Mouse (Mus musculus): Measurements from ENCODE around the gene Ints1. TPM values are rescaled to one million over a fixed set of nuclear protein-coding genes. Genes with fewer than 3 reads are reported as not detected.
"Not testable (repeated sequence)": the region's sequence is repeated elsewhere in the genome, so short reads cannot be mapped to it uniquely, and the experiment has no call there.

Ints1 gene
- total and polyA plus RNA-seq, 3 experiments = 35.1 to 40.9 (median 40.2) TPM

- intact Hi-C loops (cut with DNase I) = loop anchor here (1.0 to 2.0 kb wide), 2 partner anchors 33 to 214 kb away; no protein-coding TSS in a partner anchor
- peak; percentile 52 to 82 for DNase-seq
- no peaks in the 10 kb centered on the region for H3K79me2 ChIP-seq (replicated peaks; ENCODE audit: control insufficient read depth, insufficient read depth, low read length)
- H3K27me3 ChIP-seq (ENCODE audit: control insufficient read depth, insufficient read depth, low read length) = no peaks in the 10 kb centered on the region
- no peak for TF ChIP-seq POLR2A (IDR thresholded peaks at IDR 0.05; ENCODE audit: insufficient read depth, low read depth, low read length)
- TF ChIP-seq EP300 (IDR thresholded peaks at IDR 0.05; ENCODE audit: insufficient read depth, low read depth, low read length) = 0 out of 2 replicates have a peak, but pooled peaks have one; percentile 53
- peak; percentile 97 for TF ChIP-seq CTCF (IDR thresholded peaks at IDR 0.05)
- H3K4me3 ChIP-seq = no peak overlapping the region
- no peak overlapping the region for H3K27ac ChIP-seq
- H3K9ac ChIP-seq (ENCODE audit: low read depth, low read length) = no peak overlapping the region
- no peaks in the 10 kb centered on the region for H3K4me1 ChIP-seq (ENCODE audit: control insufficient read depth, insufficient read depth, low read length)
- no peaks in the 10 kb centered on the region for H3K36me3 ChIP-seq (ENCODE audit: control insufficient read depth, insufficient read depth, low read length)
Observed at GRCm38 (mm10) chr5:139750535-139750934, 24.9 kb downstream of the Ints1 start.

GRCm38 (mm10) chr5:139749413-139750125 is 25.9 kb downstream of the Ints1 start:
- DNase-seq = no peak
- no peak overlapping the region for H3K27ac ChIP-seq
- WGBS = 80% methylated on average over 16 of the region's 16 CpGs
- no peaks in the 10 kb centered on the region for H3K79me2 ChIP-seq (replicated peaks; ENCODE audit: control insufficient read depth, insufficient read depth, low read length)
- H3K4me1 ChIP-seq (ENCODE audit: control insufficient read depth, insufficient read depth, low read length) = no peaks in the 10 kb centered on the region
- H3K27me3 ChIP-seq (ENCODE audit: control insufficient read depth, insufficient read depth, low read length) = no peaks in the 10 kb centered on the region
- intact Hi-C loops (cut with DNase I) = loop anchor here (1.0 to 2.0 kb wide), 2 partner anchors 32 to 213 kb away; no protein-coding TSS in a partner anchor
- H3K9ac ChIP-seq (ENCODE audit: low read depth, low read length) = no peak overlapping the region
- TF ChIP-seq CTCF (IDR thresholded peaks at IDR 0.05) = no peak
- TF ChIP-seq EP300 (IDR thresholded peaks at IDR 0.05; ENCODE audit: insufficient read depth, low read depth, low read length) = no peak
- no peak for TF ChIP-seq POLR2A (IDR thresholded peaks at IDR 0.05; ENCODE audit: insufficient read depth, low read depth, low read length)
- no peaks in the 10 kb centered on the region for H3K36me3 ChIP-seq (ENCODE audit: control insufficient read depth, insufficient read depth, low read length)
- no peak overlapping the region for H3K4me3 ChIP-seq

- intact Hi-C loops (cut with DNase I) = loop anchor here (1.0 kb wide), 1 partner anchor 28 kb away; no protein-coding TSS in a partner anchor
- Histone ChIP-seq H3K27me3 (ENCODE audit: control insufficient read depth, insufficient read depth, low read length) (no peaks in the 10 kb centered on the region), H3K36me3 (ENCODE audit: control insufficient read depth, insufficient read depth, low read length) (no peaks in the 10 kb centered on the region), H3K4me3 (no peak overlapping the region), H3K27ac (no peak overlapping the region), H3K4me1 (ENCODE audit: control insufficient read depth, insufficient read depth, low read length) (no peaks in the 10 kb centered on the region), H3K9ac (ENCODE audit: low read depth, low read length) (no peak overlapping the region), H3K79me2 (replicated peaks; ENCODE audit: control insufficient read depth, insufficient read depth, low read length) (no peaks in the 10 kb centered on the region)
- DNase-seq = peak; percentile 50 to 70
- 0% methylated on average over 3 of the region's 3 CpGs for WGBS
- no peak for TF ChIP-seq POLR2A (IDR thresholded peaks at IDR 0.05; ENCODE audit: insufficient read depth, low read depth, low read length)
- peak; percentile 88 for TF ChIP-seq CTCF (IDR thresholded peaks at IDR 0.05)
- TF ChIP-seq EP300 (IDR thresholded peaks at IDR 0.05; ENCODE audit: insufficient read depth, low read depth, low read length) = peak; percentile 36; the same call in 1 of the 2 replicates
Observed at GRCm38 (mm10) chr5:139745771-139746170, 29.7 kb downstream of the Ints1 start.

GRCm38 (mm10) chr5:139742640-139743039 is 32.8 kb downstream of the Ints1 start:
- H3K27me3 ChIP-seq (ENCODE audit: control insufficient read depth, insufficient read depth, low read length); H3K4me3 ChIP-seq; H3K36me3 ChIP-seq (ENCODE audit: control insufficient read depth, insufficient read depth, low read length); H3K79me2 ChIP-seq (replicated peaks; ENCODE audit: control insufficient read depth, insufficient read depth, low read length); H3K9ac ChIP-seq (ENCODE audit: low read depth, low read length); H3K4me1 ChIP-seq (ENCODE audit: control insufficient read depth, insufficient read depth, low read length); DNase-seq; H3K27ac ChIP-seq: not testable (repeated sequence)
- intact Hi-C loops (cut with DNase I) = loop anchor here (1.0 kb wide), 1 partner anchor 21 kb away; no protein-coding TSS in a partner anchor
- WGBS = 35% methylated on average over 3 of the region's 3 CpGs

GRCm38 (mm10) chr5:139738592-139739315 is 36.7 kb downstream of the Ints1 start:
- Histone ChIP-seq H3K9ac (ENCODE audit: low read depth, low read length) (no peak overlapping the region), H3K4me1 (ENCODE audit: control insufficient read depth, insufficient read depth, low read length) (peaks cover 2% of the 10 kb centered on the region), H3K79me2 (replicated peaks; ENCODE audit: control insufficient read depth, insufficient read depth, low read length) (no peaks in the 10 kb centered on the region), H3K36me3 (ENCODE audit: control insufficient read depth, insufficient read depth, low read length) (no peaks in the 10 kb centered on the region), H3K27me3 (ENCODE audit: control insufficient read depth, insufficient read depth, low read length) (no peaks in the 10 kb centered on the region), H3K27ac (no peak overlapping the region), H3K4me3 (no peak overlapping the region)
- 66% methylated on average over 7 of the region's 7 CpGs for WGBS
- intact Hi-C loops (cut with DNase I) = no loop called here
- DNase-seq = no peak
- no peak for TF ChIP-seq EP300 (IDR thresholded peaks at IDR 0.05; ENCODE audit: insufficient read depth, low read depth, low read length)
- no peak for TF ChIP-seq CTCF (IDR thresholded peaks at IDR 0.05)
- no peak for TF ChIP-seq POLR2A (IDR thresholded peaks at IDR 0.05; ENCODE audit: insufficient read depth, low read depth, low read length)
